Mouse (Mus musculus): Measurements from ENCODE around the gene Cirbp.
A peak's percentile ranks its signal among the peaks of the same experiment; 100 is the strongest.

Gene Cirbp

GRCm38 (mm10) chr10:80151211-80152034 lies 14.4 kb upstream of the Cirbp start:
- peak; percentile 88 for DNase-seq

- peak; percentile 87 for DNase-seq
Measured at GRCm38 (mm10) chr10:80152071-80152872, 13.5 kb upstream of the Cirbp start.

- peak; percentile 89 for DNase-seq
Measured at GRCm38 (mm10) chr10:80152873-80153260, 12.9 kb upstream of the Cirbp start.

- DNase-seq = peak; percentile 58
Measured at GRCm38 (mm10) chr10:80153713-80154112, 12.1 kb upstream of the Cirbp start.

- no peak for DNase-seq
Measured at GRCm38 (mm10) chr10:80154384-80154783, 11.4 kb upstream of the Cirbp start.

DNA sequence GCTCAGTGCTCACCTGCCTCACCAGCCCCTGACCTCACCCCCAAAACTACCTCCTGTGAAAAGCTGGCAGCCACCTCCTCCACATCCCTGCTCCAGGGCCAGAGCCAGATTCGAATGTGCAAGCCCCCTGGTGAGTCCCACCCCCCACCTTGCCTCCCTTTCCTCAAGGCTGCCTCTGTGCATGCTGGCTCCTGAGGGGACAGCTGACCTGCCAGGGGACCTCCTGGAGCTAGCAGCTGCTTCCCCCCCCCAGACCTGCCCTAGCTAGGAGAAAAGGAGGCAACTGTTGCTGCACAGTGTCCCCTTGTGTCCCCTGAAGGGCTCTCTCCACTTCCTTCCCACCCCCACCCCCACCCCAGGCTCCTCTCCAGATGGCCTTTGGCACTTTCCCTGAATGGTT lies 10.5 kb upstream of the Cirbp start:
- DNase-seq = no peak

GRCm38 (mm10) chr10:80156002-80156751 lies 9.6 kb upstream of the Cirbp start:
- no peak for DNase-seq

DNA sequence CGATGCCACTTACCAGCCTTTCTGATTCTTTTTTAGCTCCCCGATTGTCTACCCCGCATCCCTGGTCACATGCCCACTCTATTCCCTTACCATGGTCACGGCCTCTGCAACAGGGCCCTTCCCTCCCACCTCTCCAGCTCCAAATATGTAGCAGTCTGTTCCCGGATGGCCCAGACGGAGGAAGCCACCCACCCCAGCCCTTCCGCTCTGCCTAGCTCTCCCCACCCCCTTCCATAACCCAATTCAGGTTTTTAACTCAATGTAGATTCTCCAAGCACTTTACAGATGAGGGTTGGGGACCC lies 9.1 kb upstream of the Cirbp start:
- DNase-seq = peak; percentile 71

DNA sequence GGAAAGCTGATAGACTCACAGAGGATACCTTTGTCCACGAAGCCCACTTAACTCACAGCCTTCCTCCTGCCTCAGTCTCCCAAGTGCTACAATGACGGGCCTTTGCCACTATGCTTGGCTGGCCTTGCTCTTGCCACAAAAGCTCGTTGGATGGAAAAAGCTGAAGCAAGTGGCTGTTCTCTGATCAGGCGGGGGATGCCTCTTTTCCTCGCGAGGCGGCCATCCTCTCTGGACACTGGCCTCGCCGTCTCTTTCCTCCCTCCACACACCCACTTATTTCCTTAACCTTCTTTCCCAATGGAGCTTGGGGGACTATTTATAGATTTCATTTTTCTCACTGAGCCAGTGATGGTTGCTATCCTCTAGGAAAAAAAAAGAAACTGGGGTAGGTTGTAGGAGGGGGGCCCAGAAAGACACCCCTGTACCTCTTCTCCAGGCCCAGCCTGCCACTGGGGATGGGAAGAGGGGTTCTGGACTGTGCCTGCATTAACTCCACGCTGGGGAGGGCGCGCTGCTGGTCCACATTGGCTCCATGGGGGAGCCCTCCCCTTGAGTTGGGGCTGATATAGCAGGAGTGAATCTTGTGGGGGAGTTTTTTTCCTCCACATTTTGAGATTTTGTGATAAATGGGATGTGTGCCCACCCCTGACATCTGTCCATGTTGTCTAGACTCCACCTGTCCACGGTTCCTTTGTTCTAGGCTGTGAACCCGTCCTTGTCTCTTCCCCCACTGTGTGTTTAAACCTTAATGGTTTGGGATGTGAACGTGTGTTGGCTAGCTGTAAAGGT lies 8.4 kb upstream of the Cirbp start:
- DNase-seq = no peak

DNA sequence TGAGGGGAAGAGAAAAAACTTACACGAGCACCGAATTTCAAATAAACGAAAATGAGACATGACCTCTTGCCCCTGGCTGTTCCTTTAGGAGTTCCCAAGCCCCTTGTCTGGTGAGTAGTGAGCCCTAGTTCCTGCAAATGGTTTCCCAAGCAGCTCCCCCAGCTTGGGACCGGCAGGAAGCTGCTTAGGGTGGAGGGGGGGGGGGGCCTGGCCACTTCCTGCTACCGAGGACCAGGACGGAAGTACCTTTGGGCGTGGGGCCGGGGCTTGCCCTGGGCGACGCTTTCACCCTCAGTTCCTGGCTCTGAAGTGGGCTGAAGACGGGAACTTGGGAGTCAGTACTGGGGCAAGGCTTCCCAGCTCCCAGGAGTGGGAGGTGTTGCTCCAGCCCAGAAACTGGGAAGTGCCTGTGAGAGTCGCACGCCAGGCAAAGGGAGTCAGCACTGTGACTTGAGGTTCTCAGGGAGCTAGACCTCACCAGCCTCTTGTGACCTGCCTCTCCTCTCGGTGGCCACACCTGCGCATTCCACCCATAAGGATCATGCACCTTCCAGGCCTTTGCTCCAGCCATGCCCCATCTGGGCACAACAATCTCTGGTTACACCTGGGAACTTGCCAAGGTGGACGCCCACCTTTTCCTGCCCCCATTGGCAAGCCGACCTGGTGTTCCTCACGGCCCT lies 7.3 kb upstream of the Cirbp start:
- peak; percentile 86 for DNase-seq

DNA sequence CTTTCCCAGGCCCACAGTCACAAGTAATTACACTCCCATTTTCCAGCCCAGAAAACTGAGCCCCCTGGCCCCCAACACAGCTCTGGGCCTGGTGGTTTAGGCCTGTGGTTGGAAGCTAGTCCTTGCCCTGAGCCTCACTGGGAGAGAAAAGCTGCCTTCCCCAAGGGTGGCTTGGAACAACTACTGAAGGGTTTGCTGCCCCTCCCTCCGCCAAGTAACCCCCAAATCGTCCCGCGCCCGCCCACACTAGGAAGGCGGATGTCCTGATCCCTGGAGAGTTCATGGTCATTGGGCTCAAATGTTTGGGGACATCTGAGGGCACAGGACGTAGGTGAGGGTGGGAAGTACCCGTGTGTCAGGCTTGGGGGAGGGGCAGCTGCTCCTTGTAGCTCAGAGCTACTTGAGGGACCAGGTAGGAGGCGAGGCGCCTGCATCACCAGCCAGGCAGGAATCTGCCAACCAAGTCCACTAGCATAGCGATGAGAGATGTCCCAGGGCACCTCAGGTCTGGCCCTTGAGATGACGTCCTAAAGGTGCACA lies 6.7 kb upstream of the Cirbp start:
- DNase-seq = peak; percentile 71

- peak; percentile 99 for DNase-seq
Measured at GRCm38 (mm10) chr10:80159561-80160454, 6.0 kb upstream of the Cirbp start.

GRCm38 (mm10) chr10:80160455-80161371 lies 5.1 kb upstream of the Cirbp start:
- DNase-seq = peak; percentile 96

DNA sequence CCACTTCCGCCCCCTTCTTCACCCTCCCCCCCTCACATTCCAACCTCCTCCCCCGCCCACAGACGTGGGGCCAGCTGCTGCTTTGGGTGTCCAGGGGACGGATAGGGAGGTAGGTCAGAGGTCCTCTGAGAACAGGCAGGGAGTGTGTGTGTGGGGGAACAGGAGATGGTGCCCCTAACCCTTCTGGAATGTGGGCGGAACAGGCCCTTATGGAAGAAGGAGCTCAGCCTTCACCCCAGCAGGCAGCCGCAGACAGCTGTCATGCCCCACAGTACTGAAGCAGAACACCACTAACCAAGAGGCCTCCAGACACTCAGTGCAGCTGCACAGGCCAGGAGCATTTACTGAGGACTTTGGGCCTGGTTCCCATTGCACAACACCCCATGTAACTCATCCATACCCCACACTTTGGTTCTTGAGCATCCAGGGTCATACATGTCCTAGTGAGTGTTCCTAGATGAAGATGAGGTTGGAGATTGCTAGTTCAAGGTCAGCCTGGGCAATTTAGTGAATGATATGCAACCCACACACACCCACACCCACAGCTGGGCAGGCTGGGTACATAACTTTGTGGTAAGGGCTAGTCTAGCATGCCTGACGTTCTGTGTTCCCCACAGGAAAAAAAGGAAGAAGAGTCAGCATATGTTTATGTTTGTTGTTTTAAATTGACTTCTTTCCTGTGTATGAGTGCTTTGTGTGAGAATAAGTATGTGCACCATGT lies 4.1 kb upstream of the Cirbp start:
- peak; percentile 77 for DNase-seq

GRCm38 (mm10) chr10:80162243-80162608 lies 3.6 kb upstream of the Cirbp start:
- DNase-seq = no peak

DNA sequence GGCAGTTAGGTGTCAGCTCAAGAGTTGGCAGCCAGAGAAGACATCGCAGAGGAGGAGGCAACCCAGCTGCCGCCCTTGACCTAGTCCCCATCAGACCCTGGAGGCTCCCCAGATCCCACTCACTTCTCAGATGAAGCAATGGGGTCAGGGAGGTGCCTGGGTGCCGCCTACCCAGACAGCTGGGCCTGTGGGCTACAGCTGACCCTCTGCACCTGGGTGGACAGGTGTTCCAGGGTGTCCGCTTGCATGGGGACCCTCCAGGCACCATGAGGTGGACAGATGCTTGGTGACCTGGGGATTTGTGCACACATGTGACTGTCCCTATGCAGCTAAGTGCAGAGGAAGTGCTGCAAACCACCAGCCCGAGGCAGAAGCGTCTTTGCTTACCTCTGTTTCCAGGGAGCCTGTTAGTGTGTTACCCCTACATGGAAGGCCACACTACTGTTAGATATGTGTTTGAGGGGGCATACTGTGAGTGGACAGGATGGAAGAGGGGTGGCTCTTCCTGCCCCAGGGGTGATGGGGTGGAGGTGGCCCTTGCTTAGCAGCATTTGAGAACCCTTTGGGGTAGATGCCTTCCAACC lies 3.0 kb upstream of the Cirbp start:
- no peak for DNase-seq

DNA sequence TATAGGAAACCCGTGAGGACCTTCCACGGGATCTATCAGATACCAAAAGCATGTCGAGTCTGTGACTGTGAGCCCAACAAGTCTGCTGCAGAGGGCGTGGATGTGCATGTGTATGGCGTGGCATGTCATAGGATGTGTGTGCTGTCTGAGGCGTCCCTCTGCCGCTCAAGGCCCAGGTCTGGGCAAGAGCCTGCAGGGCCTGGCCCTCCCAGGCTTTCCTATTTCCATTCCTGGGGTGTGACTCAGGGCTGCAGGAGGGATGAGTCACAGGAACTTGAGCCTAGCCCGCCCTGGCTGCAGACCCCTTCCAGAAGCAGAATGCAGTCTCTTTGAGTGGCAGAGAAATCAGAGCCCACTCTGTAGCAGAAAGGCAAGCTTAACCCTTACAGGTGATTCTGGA lies 2.1 kb upstream of the Cirbp start:
- DNase-seq = no peak

DNA sequence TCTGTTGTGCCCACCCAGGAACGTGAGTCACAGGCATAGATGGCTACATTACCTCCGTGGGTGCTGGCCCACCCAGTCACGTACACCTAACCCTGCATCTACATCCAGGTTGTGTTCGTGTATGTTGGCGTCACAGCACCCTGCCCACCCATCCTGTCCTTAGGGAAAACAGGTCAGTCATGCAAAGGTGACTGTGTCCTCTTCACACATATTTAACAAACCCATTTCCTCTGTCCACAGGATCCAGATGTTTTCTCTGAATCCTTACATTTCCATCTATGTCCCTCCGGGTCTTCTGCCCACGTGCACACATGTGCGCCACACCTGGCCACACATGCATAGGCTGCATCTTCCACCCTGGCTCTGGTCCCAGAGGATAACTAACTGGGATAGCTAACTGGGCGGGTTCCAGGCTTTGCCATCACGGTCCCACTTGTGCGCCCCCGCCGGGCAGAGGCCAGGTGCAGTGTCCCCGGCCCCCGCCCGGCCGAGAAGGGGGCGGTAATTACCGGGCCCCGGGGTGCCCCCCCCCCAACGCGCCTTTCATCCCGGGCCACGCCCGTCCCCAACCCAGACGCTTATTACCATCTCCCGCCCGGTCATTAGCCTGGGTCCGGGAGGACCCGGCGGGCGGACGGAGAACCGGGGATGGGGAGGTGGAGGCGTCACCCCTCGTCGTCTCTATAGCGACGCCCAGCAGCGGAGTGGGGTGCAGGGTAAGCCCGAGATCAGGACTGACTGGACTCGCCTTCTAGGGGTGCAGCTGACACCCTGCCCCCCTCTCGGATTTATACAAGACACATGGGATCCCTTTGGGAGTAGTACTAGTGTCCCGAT lies 1.4 kb upstream of the Cirbp start:
- peak; percentile 60 for DNase-seq

Measured in kidney, postnatal 14 days (tissue).